Comparison of ENCODE assay signal across 10 mouse cellular contexts in genomic region chr2:135536303-135536871, GRCm38 (mm10).
DNase-seq lines count a peak whose midpoint lies in the region; ATAC-seq and TF ChIP-seq lines count a peak whose summit lies in the region.
"Had no signal": no experiment of that assay in that cellular context is flagged by ENCODE, and none has a peak within 500 bp of the region (broad histone marks: within the 10 kb centered on the region; RNA-seq: fewer than 3 reads in every experiment).

No protein-coding gene starts in this region.

- H3K4me3 ChIP-seq in intestine, embryonic 16.5 days (ENCODE audit: low read length): no peak overlapping the region; the same call in 1 of the 2 replicates
- H3K4me3 ChIP-seq in stomach, postnatal 0 days (ENCODE audit: low read depth, low read length): no peak overlapping the region
- H3K4me3 ChIP-seq in gastrocnemius, adult 2 months: no peak overlapping the region
- H3K4me3 ChIP-seq: hindbrain, embryonic 15.5 days had no signal

- no peak for TF ChIP-seq CTCF in stomach, postnatal 0 days (IDR thresholded peaks at IDR 0.05; ENCODE audit: low read depth)
- no peak for TF ChIP-seq CTCF in gastrocnemius, adult 2 months (IDR thresholded peaks at IDR 0.05)

- H3K36me3 ChIP-seq in intestine, embryonic 16.5 days (ENCODE audit: control insufficient read depth, insufficient read depth, low read length): no peaks in the 10 kb centered on the region
- no peaks in the 10 kb centered on the region for H3K36me3 ChIP-seq in stomach, postnatal 0 days (ENCODE audit: control insufficient read depth, insufficient read depth, low read length)
- H3K36me3 ChIP-seq: hindbrain, embryonic 15.5 days had no signal

- no peaks in the 10 kb centered on the region for H3K27me3 ChIP-seq in intestine, embryonic 16.5 days (replicated peaks; ENCODE audit: control insufficient read depth, insufficient read depth, low read length)
- H3K27me3 ChIP-seq in stomach, postnatal 0 days (ENCODE audit: control insufficient read depth, insufficient read depth, low read length): no peaks in the 10 kb centered on the region
- H3K27me3 ChIP-seq: hindbrain, embryonic 15.5 days had no signal

- ATAC-seq in intestine, embryonic 16.5 days: peak; percentile 82
- ATAC-seq in stomach, postnatal 0 days (ENCODE audit: low FRiP score, low TSS enrichment): peak; percentile 40; the same call in 1 of the 2 replicates
- ATAC-seq: forebrain, embryonic 16.5 days had no signal

- peak; percentile 21 for DNase-seq in adrenal gland, adult 2 months
- DNase-seq in adrenal gland, adult 18-20 months (ENCODE audit: low spot score in 2 of 2): no peak
- peak; percentile 6 for DNase-seq in lung, postnatal 10 days
- DNase-seq in lung, postnatal 25 days (ENCODE audit: low spot score): no peak
- no peak for DNase-seq in stomach, postnatal 0 days (ENCODE audit: low spot score)
- DNase-seq in gastrocnemius, adult 2 months: no peak
- DNase-seq in thymus, postnatal 0 days (ENCODE audit: low spot score): no peak

- peak overlapping the region; percentile 14; the same call in 1 of the 2 replicates for H3K4me2 ChIP-seq in intestine, embryonic 16.5 days (ENCODE audit: low read depth, low read length)
- H3K4me2 ChIP-seq in stomach, postnatal 0 days (replicated peaks; ENCODE audit: low read depth): peak overlapping the region; percentile 25
- H3K4me2 ChIP-seq: hindbrain, embryonic 15.5 days had no signal

- no peaks in the 10 kb centered on the region for H3K4me1 ChIP-seq in intestine, embryonic 16.5 days (ENCODE audit: control insufficient read depth, insufficient read depth, low read length)
- H3K4me1 ChIP-seq in stomach, postnatal 0 days (replicated peaks; ENCODE audit: control insufficient read depth, insufficient read depth): no peaks in the 10 kb centered on the region

- H3K27ac ChIP-seq in intestine, embryonic 16.5 days (ENCODE audit: low read length): no peak overlapping the region
- 0 out of 2 replicates have a peak overlapping the region, but pooled peaks have one; percentile 35 for H3K27ac ChIP-seq in stomach, postnatal 0 days (replicated peaks)
- no peak overlapping the region for H3K27ac ChIP-seq in gastrocnemius, adult 2 months
- H3K27ac ChIP-seq: hindbrain, embryonic 15.5 days had no signal

- 34% methylated on average over 11 of the region's 11 CpGs for WGBS in intestine, embryonic 16.5 days
- 35% methylated on average over 11 of the region's 11 CpGs for WGBS in stomach, postnatal 0 days

- no peaks in the 10 kb centered on the region for H3K9me3 ChIP-seq in intestine, embryonic 16.5 days (ENCODE audit: control insufficient read depth, low read length)
- no peaks in the 10 kb centered on the region for H3K9me3 ChIP-seq in stomach, postnatal 0 days (ENCODE audit: control insufficient read depth, low read length)
- H3K9me3 ChIP-seq: hindbrain, embryonic 15.5 days had no signal

- no peak overlapping the region for H3K9ac ChIP-seq in intestine, embryonic 16.5 days (ENCODE audit: low read depth, low read length)
- H3K9ac ChIP-seq in stomach, postnatal 0 days (ENCODE audit: low read length): no peak overlapping the region
- H3K9ac ChIP-seq: hindbrain, embryonic 15.5 days had no signal

- TF ChIP-seq EP300 in stomach, postnatal 0 days (optimal IDR thresholded peaks at IDR 0.05): no peak

- intact Hi-C loops in gastrocnemius, adult 2 months (cut with DNase I): no loop called here

Comparison
In these comparisons a context has a peak if more than half of its experiments do, and no peak if none do; other contexts are left out.
1. DNase-seq: peak in adrenal gland, adult 2 months (single experiment) and lung, postnatal 10 days (single experiment); none in adrenal gland, adult 18-20 months (0 of 2), lung, postnatal 25 days (single experiment), stomach, postnatal 0 days (single experiment), gastrocnemius, adult 2 months (single experiment) and thymus, postnatal 0 days (single experiment).